Mouse (Mus musculus) kidney, postnatal 36 days (tissue): ENCODE measurements around the gene Sart3.

Experiments used
- DNase-seq, 2 experiments: peaks; one replicate each; pipeline ENCODE4 v3.0.0; 2021 to 2022; ENCODE audit warnings: mixed read lengths in 2 of 2

Sart3 gene

GRCm38 (mm10) chr5:113772450-113772895 is at the start of gene Sart3, which contains the start of gene Iscu:
TSS of gene Sart3 (minus strand) at chr5:113772510.
TSS of gene Iscu (plus strand) at chr5:113772748.
- peak; percentile 93 to 97 for DNase-seq

- DNase-seq: no peak
Measured at GRCm38 (mm10) chr5:113818572-113818971, 46.3 kb upstream of the Sart3 start.

GRCm38 (mm10) chr5:113815638-113816152 is 43.4 kb upstream of the Sart3 start:
- DNase-seq: peak; percentile 44 to 92

- DNase-seq: no peak
Measured at GRCm38 (mm10) chr5:113815041-113815389, 42.7 kb upstream of the Sart3 start.

GRCm38 (mm10) chr5:113814111-113815040 is 42.1 kb upstream of the Sart3 start:
- DNase-seq: no peak

- peak in 1 of 2 experiments; percentile 52 for DNase-seq
Measured at GRCm38 (mm10) chr5:113813608-113814007, 41.3 kb upstream of the Sart3 start.

GRCm38 (mm10) chr5:113812638-113813037 is 40.3 kb upstream of the Sart3 start:
- DNase-seq: no peak

- peak in 1 of 2 experiments; percentile 48 for DNase-seq
Measured at GRCm38 (mm10) chr5:113811824-113812420, 39.6 kb upstream of the Sart3 start.

GRCm38 (mm10) chr5:113810111-113810510 is 37.8 kb upstream of the Sart3 start:
- DNase-seq: no peak

- no peak for DNase-seq
Measured at GRCm38 (mm10) chr5:113808177-113808576, 35.9 kb upstream of the Sart3 start.

- DNase-seq: no peak
Measured at GRCm38 (mm10) chr5:113807712-113808111, 35.4 kb upstream of the Sart3 start.

GRCm38 (mm10) chr5:113806414-113806813 is 34.1 kb upstream of the Sart3 start:
- DNase-seq: no peak

- DNase-seq: no peak
Measured at GRCm38 (mm10) chr5:113805301-113805700, 33.0 kb upstream of the Sart3 start.

GRCm38 (mm10) chr5:113804395-113804966 is 32.2 kb upstream of the Sart3 start:
- DNase-seq: no peak

GRCm38 (mm10) chr5:113800280-113800679 is 28.0 kb upstream of the Sart3 start, which contains the start of gene Tmem119:
TSS of gene Tmem119 (minus strand) at chr5:113800516.
- DNase-seq: peak; percentile 49 to 64

GRCm38 (mm10) chr5:113799691-113800090 is 27.4 kb upstream of the Sart3 start:
- no peak for DNase-seq

GRCm38 (mm10) chr5:113798525-113798924 is 26.2 kb upstream of the Sart3 start:
- no peak for DNase-seq

- DNase-seq: no peak
Measured at GRCm38 (mm10) chr5:113797149-113797882, 25.0 kb upstream of the Sart3 start.

- DNase-seq: peak in 1 of 2 experiments; percentile 46
Measured at GRCm38 (mm10) chr5:113796401-113797148, 24.3 kb upstream of the Sart3 start.

- DNase-seq: peak; percentile 35 to 51
Measured at GRCm38 (mm10) chr5:113791197-113792095, 19.1 kb upstream of the Sart3 start.
